Mouse (Mus musculus) embryonic facial prominence, embryonic 13.5 days (tissue): ENCODE data around the gene Nek5. TPM values are rescaled to one million over a fixed set of nuclear protein-coding genes. Genes with fewer than 3 reads are reported as not detected.

Source experiments
- ATAC-seq: fragments of 200-750 bp; cut with Nextera tagmentation; 2 replicates; pipeline ENCODE4 v1.8.0; 2017; ENCODE audit warnings: low read depth; ENCODE audit not compliant: insufficient number of reproducible peaks, insufficient read depth, low FRiP score, low TSS enrichment
- H3K27ac ChIP-seq: fragments of 300-500 bp; sonication (generic); 2 replicates; pipeline ENCODE4 v1.5.1; 2015; ENCODE audit warnings: moderate library complexity, mild to moderate bottlenecking, inconsistent platforms
- H3K27me3 ChIP-seq: fragments of 300-500 bp; sonication (generic); 2 replicates; pipeline ENCODE4 v1.6.1; 2015; ENCODE audit warnings: mild to moderate bottlenecking, inconsistent platforms
- H3K36me3 ChIP-seq: fragments of 300-500 bp; sonication (generic); 2 replicates; pipeline ENCODE4 v1.6.1; 2015; ENCODE audit warnings: mild to moderate bottlenecking, inconsistent platforms
- H3K4me1 ChIP-seq: fragments of 300-500 bp; sonication (generic); 2 replicates; pipeline ENCODE4 v1.6.1; 2015; ENCODE audit warnings: inconsistent platforms
- H3K4me2 ChIP-seq: fragments of 300-500 bp; sonication (generic); 2 replicates; pipeline ENCODE4 v1.6.1; 2015; ENCODE audit warnings: moderate library complexity, mild to moderate bottlenecking, inconsistent platforms
- H3K4me3 ChIP-seq: fragments of 300-500 bp; sonication (generic); 2 replicates; pipeline ENCODE4 v1.5.1; 2015; ENCODE audit warnings: mild to moderate bottlenecking, inconsistent platforms
- H3K9ac ChIP-seq: fragments of 300-500 bp; sonication (generic); 2 replicates; pipeline ENCODE4 v1.6.1; 2015; ENCODE audit warnings: mild to moderate bottlenecking, inconsistent platforms
- H3K9me3 ChIP-seq: fragments of 300-500 bp; sonication (generic); 2 replicates; pipeline ENCODE4 v1.6.1; 2016; ENCODE audit warnings: inconsistent platforms
- WGBS: fragments of 180-500 bp; shearing (Covaris S2); methylation state at CpG from one replicate; pipeline ENCODE4 v1.1.7; 2015; ENCODE audit warnings: mixed read lengths; 5-methylcytosine and 5-hydroxymethylcytosine counted together
- polyA plus RNA-seq: library from polyadenylated mRNA; unstranded; fragments of >200 nt; fragmentation: Nextera tagmentation; extraction: Ambion mirVana; gene quantifications from 2 replicates; pipeline ENCODE4 v1.2.1, GENCODE M21; 2015

Gene Nek5
- polyA plus RNA-seq: 0.17 TPM in 1 of 2 replicates, not detected in the other

DNA sequence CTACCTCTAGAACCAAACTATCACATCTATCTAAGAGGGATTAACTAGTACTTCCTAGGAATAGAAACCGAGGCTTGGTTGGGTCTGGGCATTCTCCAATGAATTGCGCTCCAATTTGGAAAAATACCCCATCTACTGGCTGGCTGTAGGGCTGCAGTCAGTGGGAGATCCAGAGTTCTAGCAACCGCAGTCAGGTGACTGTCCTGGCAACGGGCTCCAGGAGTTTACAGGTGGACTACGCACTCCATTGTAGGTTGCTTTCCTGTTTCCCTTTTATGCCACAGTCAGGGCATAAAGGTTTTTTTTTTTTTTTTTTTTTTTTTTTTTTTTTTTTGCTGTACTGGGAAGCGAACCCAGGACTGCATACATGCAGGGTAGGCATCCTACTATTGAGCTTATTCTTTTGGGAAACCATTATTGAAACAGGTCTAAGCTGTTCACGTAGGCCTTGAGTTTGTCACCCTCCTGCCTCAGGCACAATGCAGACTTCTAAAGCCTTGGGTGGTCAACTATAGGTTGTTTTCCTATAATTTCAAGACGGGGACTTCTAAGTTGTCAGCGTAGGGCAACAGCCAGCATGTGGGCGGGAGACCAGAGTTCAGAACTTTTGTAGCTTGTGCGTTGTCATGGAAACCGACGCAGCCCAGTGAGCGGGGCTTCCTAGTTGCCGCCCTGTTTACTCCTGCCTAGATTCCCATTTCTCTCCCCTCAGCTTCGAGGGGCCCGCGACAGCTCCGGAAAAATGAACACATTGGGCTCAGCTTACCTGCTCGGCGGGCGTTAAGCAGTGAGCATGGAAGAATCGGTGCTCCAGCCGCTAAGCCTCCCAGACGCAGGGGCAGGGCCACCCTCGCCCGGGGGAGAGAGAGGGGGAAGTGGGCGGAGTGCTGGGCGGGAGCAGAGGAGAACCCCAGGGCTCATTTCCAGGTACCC is at the start of gene Nek5:
TSS of gene Nek5 (minus strand) at position 834 of the 933 bp plus-strand sequence.
- 1% methylated on average over 29 of the region's 29 CpGs for WGBS

DNA sequence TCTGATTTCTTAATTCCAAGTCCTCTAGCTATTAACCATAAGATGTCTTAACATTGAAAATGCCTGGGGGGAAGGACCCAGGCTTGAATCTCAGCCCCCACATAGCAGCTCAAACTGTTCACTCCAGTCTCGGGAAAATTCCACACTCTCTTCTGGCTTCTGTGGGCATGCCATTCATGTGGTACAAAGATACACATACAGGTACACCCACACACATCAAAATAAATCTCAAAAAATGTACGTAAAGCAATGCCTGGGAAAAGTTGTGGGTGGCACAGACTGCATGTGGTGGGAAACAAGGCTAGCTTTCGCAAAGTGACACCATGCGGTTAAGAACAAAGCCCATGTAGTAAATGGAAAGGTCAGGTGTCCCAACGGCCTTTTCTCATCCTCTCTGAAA is 44.3 kb upstream of the Nek5 start:
- 89% methylated on average over 5 of the region's 5 CpGs for WGBS
- Histone ChIP-seq H3K27me3 (no peaks in the 10 kb centered on the region), H3K9me3 (no peaks in the 10 kb centered on the region), H3K9ac (no peak overlapping the region), H3K4me2 (no peak overlapping the region), H3K36me3 (peaks cover 46% of the 10 kb centered on the region), H3K4me1 (peaks cover 14% of the 10 kb centered on the region), H3K4me3 (no peak overlapping the region), H3K27ac (no peak overlapping the region)
- no peak for ATAC-seq

More for the DNA sequence above, at the start of gene Nek5:
- Histone ChIP-seq H3K36me3 (peaks cover 14% of the 10 kb centered on the region), H3K9ac (peak within 1 kb of the TSS; percentile 64), H3K4me2 (peak within 1 kb of the TSS; percentile 89), H3K9me3 (no peaks in the 10 kb centered on the region), H3K4me3 (peak within 1 kb of the TSS; percentile 51), H3K4me1 (no peaks in the 10 kb centered on the region), H3K27ac (no peak within 1 kb of the TSS), H3K27me3 (no peaks in the 10 kb centered on the region)
- ATAC-seq: peak; percentile 76

- under 1% methylated on average over 36 of the region's 43 CpGs for WGBS
- Histone ChIP-seq H3K4me3 (peak within 1 kb of the TSS; percentile 56), H3K9me3 (no peaks in the 10 kb centered on the region), H3K27ac (peak within 1 kb of the TSS; percentile 64), H3K4me2 (peak within 1 kb of the TSS; percentile 57), H3K27me3 (no peaks in the 10 kb centered on the region), H3K9ac (peak within 1 kb of the TSS; percentile 65), H3K4me1 (peaks cover 14% of the 10 kb centered on the region), H3K36me3 (peaks cover 31% of the 10 kb centered on the region)
- peak; percentile 97 for ATAC-seq
Measured at GRCm38 (mm10) chr8:22166080-22166603, 41.3 kb upstream of the Nek5 start, which contains the start of gene Nek3. TSS of gene Nek3 (minus strand) at chr8:22166435.

DNA sequence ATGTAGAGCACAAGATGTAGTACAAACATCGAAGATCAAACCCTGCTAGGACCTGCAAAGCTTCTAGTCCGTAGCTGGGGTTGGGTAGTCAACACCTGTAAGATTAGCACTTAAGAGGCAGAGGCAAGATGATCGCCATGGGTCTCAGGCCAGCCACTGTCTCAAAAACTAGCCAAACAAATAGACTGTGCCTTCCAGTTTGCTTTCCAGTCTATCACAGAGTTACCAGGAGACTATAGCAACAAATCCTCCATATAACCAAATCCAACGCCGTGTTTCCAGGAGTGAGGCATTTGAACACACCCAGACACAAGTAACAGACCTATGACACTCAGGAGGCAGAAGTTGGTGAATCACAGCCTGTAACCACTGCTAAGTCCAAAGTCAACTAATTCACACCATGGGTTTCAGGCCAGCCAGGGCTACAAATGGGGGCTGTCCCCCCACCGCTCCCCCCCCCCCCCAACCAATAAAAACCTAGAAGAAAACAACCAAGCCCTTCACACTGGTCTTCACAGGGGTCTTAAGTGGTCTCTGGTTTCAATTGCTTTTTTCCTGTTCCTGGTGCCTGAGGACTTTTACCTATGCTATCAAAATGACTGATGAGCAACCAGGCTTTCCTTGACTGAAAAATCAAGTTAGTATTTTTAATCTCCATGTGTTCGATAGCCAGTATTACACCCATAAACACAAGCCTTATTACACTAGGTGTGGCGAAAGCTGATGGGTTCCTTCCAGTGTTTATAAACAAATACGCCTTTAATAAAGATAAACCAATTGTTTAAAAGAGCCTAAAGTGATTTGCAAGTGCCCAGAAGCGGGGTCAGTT is 40.6 kb upstream of the Nek5 start:
- peak overlapping the region; percentile 64 for H3K27ac ChIP-seq
- 50% methylated on average over 10 of the region's 10 CpGs for WGBS

DNA sequence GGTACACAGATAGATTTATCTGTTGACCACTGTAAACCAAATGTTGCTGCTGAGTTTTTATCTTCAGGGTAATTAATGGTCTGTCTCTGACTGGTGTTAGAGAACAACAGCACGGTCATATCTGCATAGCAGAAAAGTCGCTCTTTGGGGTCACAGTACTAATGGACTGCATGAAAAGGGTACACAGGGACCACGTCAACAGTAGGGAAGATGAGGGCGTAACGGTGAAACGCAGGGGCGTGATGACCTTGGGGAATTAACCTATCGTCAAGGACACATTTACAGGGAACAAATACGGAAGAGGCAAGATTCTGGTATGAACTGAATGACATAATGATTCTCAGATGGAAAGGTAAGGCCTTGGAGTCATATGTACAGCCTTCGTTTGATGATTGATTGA is 39.6 kb upstream of the Nek5 start:
- no peaks in the 10 kb centered on the region for H3K27me3 ChIP-seq
- H3K27ac ChIP-seq: no peak overlapping the region
- no peaks in the 10 kb centered on the region for H3K9me3 ChIP-seq
- whole genome bisulfite sequencing: 84% methylated on average over 10 of the region's 10 CpGs
- H3K36me3 ChIP-seq: peaks cover 23% of the 10 kb centered on the region
- no peak for ATAC-seq
- H3K4me3 ChIP-seq: no peak overlapping the region
- no peak overlapping the region for H3K4me2 ChIP-seq
- H3K4me1 ChIP-seq: peaks cover 14% of the 10 kb centered on the region
- H3K9ac ChIP-seq: no peak overlapping the region

More for the DNA sequence above, 40.6 kb upstream of the Nek5 start:
- Histone ChIP-seq H3K9ac (peak overlapping the region; percentile 65), H3K4me3 (peak overlapping the region; percentile 56), H3K9me3 (no peaks in the 10 kb centered on the region), H3K4me1 (peaks cover 14% of the 10 kb centered on the region), H3K4me2 (peak overlapping the region; percentile 57), H3K36me3 (peaks cover 24% of the 10 kb centered on the region), H3K27me3 (no peaks in the 10 kb centered on the region)
- ATAC-seq: no peak

GRCm38 (mm10) chr8:22162206-22162605 is 37.4 kb upstream of the Nek5 start:
- WGBS: 83% methylated on average over 8 of the region's 8 CpGs
- no peak for ATAC-seq
- peaks cover 9% of the 10 kb centered on the region for H3K36me3 ChIP-seq
- H3K9me3 ChIP-seq: no peaks in the 10 kb centered on the region
- no peak overlapping the region for H3K9ac ChIP-seq
- H3K4me1 ChIP-seq: peaks cover 11% of the 10 kb centered on the region
- H3K4me2 ChIP-seq: no peak overlapping the region
- H3K4me3 ChIP-seq: no peak overlapping the region
- no peak overlapping the region for H3K27ac ChIP-seq
- no peaks in the 10 kb centered on the region for H3K27me3 ChIP-seq

- Histone ChIP-seq H3K9me3 (no peaks in the 10 kb centered on the region), H3K27me3 (no peaks in the 10 kb centered on the region), H3K4me3 (no peak overlapping the region), H3K27ac (no peak overlapping the region), H3K36me3 (peaks cover 21% of the 10 kb centered on the region), H3K4me2 (no peak overlapping the region), H3K4me1 (no peaks in the 10 kb centered on the region), H3K9ac (no peak overlapping the region)
- ATAC-seq: no peak
- 82% methylated on average over 3 of the region's 3 CpGs for WGBS
Measured at GRCm38 (mm10) chr8:22150345-22150663, 25.5 kb upstream of the Nek5 start.

- WGBS: 89% methylated on average over 11 of the region's 11 CpGs
- Histone ChIP-seq H3K27me3 (no peaks in the 10 kb centered on the region), H3K4me1 (no peaks in the 10 kb centered on the region), H3K4me2 (no peak overlapping the region), H3K27ac (no peak overlapping the region), H3K36me3 (peaks cover 19% of the 10 kb centered on the region), H3K4me3 (no peak overlapping the region), H3K9ac (no peak overlapping the region), H3K9me3 (no peaks in the 10 kb centered on the region)
- no peak for ATAC-seq
Measured at GRCm38 (mm10) chr8:22149643-22150344, 24.9 kb upstream of the Nek5 start.

DNA sequence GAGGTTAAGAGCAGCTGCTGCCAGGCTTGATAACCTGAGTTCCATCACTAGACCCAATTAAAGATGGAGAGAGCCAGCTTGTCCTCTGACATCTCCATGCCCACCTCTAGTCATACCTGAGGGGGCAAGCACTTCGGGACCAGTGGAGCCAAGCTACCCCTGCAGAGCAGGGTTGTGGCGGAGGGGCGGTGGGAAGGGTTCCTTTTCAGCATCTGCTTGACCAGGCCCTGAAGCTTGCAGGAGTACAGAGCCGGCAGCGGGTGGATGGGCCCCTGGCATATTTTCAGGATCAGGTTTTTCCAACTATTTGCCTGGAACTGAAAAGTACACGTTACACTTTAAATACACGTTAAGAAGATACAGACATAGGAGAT is 23.5 kb upstream of the Nek5 start:
- WGBS: 89% methylated on average over 7 of the region's 7 CpGs
- Histone ChIP-seq H3K4me1 (no peaks in the 10 kb centered on the region), H3K9ac (no peak overlapping the region)

GRCm38 (mm10) chr8:22147706-22148366 is 23.0 kb upstream of the Nek5 start:
- Histone ChIP-seq H3K9ac (no peak overlapping the region), H3K9me3 (no peaks in the 10 kb centered on the region), H3K27me3 (no peaks in the 10 kb centered on the region), H3K4me2 (no peak overlapping the region), H3K27ac (no peak overlapping the region), H3K36me3 (peaks cover 13% of the 10 kb centered on the region), H3K4me1 (no peaks in the 10 kb centered on the region), H3K4me3 (no peak overlapping the region)
- WGBS: 63% methylated on average over 9 of the region's 9 CpGs
- no peak for ATAC-seq

More for the DNA sequence above, 23.5 kb upstream of the Nek5 start:
- Histone ChIP-seq H3K4me2 (no peak overlapping the region), H3K36me3 (peaks cover 13% of the 10 kb centered on the region), H3K27me3 (no peaks in the 10 kb centered on the region), H3K9me3 (no peaks in the 10 kb centered on the region), H3K27ac (no peak overlapping the region), H3K4me3 (no peak overlapping the region)
- no peak for ATAC-seq
